Mouse (Mus musculus) stomach, postnatal 0 days (tissue): ENCODE measurements around the gene Ly6g6d.

Source experiments
- CTCF ChIP-seq: IDR thresholded peaks from 2 replicates; pipeline ENCODE4 v1.5.1; 2016; ENCODE audit warnings: antibody characterized with exemption, low read depth, mild to moderate bottlenecking, moderate library complexity
- EP300 ChIP-seq: optimal IDR thresholded peaks from 2 replicates; pipeline ENCODE3; 2016; ENCODE audit warnings: antibody characterized with exemption

DNA sequence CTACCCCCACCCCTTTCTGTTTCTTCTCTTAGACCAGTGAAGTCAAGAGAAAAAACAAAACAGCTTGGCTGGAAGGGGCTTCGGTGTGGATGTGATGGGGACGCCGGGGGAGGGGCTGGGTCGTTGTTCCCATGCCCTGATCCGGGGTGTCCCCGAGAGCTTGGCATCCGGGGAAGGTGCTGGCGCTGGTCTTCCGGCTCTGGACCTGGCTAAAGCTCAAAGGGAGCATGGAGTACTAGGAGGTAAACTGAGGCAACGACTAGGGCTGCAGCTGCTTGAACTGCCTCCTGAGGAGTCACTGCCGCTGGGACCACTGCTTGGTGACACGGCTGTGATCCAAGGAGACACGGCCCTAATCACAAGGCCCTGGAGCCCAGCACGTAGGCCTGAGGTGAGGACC lies 17.8 kb downstream of the Ly6g6d start:
- TF ChIP-seq CTCF (no peak), EP300 (no peak)
